Mouse (Mus musculus) kidney, embryonic 16.5 days (tissue): ENCODE measurements around the gene Pi4k2a. TPM values are rescaled to one million over a fixed set of nuclear protein-coding genes. Genes with fewer than 3 reads are reported as not detected.

Experiments used
- ATAC-seq: fragments of 200-750 bp; cut with Nextera tagmentation; 2 replicates; pipeline ENCODE4 v1.8.0; 2017; ENCODE audit warnings: moderate TSS enrichment; ENCODE audit not compliant: low FRiP score, low TSS enrichment
- H3K27ac ChIP-seq: fragments of 300-500 bp; sonication (generic); 2 replicates; pipeline ENCODE4 v1.5.1; 2014; ENCODE audit warnings: low read length
- H3K27me3 ChIP-seq: fragments of 300-500 bp; sonication (generic); 2 replicates; pipeline ENCODE4 v1.6.1; 2014; ENCODE audit warnings: low read length, control low read depth, mixed read lengths; ENCODE audit not compliant: insufficient read depth
- H3K36me3 ChIP-seq: fragments of 300-500 bp; sonication (generic); 2 replicates; pipeline ENCODE4 v1.6.1; 2014; ENCODE audit warnings: low read length, control low read depth, mixed read lengths; ENCODE audit not compliant: insufficient read depth
- H3K4me1 ChIP-seq: fragments of 300-500 bp; sonication (generic); 2 replicates; pipeline ENCODE4 v1.6.1; 2014; ENCODE audit warnings: low read length, control low read depth, mixed read lengths; ENCODE audit not compliant: insufficient read depth
- H3K4me2 ChIP-seq: fragments of 300-500 bp; sonication (generic); replicated peaks from 2 replicates; pipeline ENCODE4 v1.6.1; 2014; ENCODE audit warnings: low read depth, low read length
- H3K4me3 ChIP-seq: fragments of 300-500 bp; sonication (generic); 2 replicates; pipeline ENCODE4 v1.5.1; 2014; ENCODE audit warnings: mild to moderate bottlenecking, low read length
- H3K9ac ChIP-seq: fragments of 300-500 bp; sonication (generic); replicated peaks from 2 replicates; pipeline ENCODE4 v1.6.1; 2014; ENCODE audit warnings: low read length
- H3K9me3 ChIP-seq: fragments of 300-500 bp; sonication (generic); 2 replicates; pipeline ENCODE4 v1.6.1; 2016; ENCODE audit warnings: low read length, control low read depth
- WGBS: fragments of 180-500 bp; shearing (Covaris S2); extraction: QIAGEN DNeasy Blood & Tissue Kit; methylation state at CpG from one replicate; pipeline ENCODE4 v1.1.7; 2014; 5-methylcytosine and 5-hydroxymethylcytosine counted together
- polyA plus RNA-seq: library from polyadenylated mRNA; unstranded; fragments of >200 nt; fragmentation: Nextera tagmentation; extraction: Ambion mirVana; gene quantifications from 2 replicates; pipeline ENCODE4 v1.2.1, GENCODE M21; 2015

Pi4k2a gene
- polyA plus RNA-seq, result 9.1 and 15.3 TPM in 2 replicates

- 0 out of 2 replicates have a peak, but pooled peaks cover 4% of the 10 kb centered on the region for H3K36me3 ChIP-seq
- no peaks in the 10 kb centered on the region for H3K9me3 ChIP-seq
- no peaks in the 10 kb centered on the region for H3K27me3 ChIP-seq
- H3K27ac ChIP-seq, result peak within 1 kb of the TSS; percentile 90
- H3K9ac ChIP-seq, result peak within 1 kb of the TSS; percentile 88
- H3K4me2 ChIP-seq, result peak within 1 kb of the TSS; percentile 69
- ATAC-seq, result peak; percentile 98
- H3K4me3 ChIP-seq, result peak within 1 kb of the TSS; percentile 84
- WGBS, result under 1% methylated on average over 55 of the region's 55 CpGs
- peaks cover 33% of the 10 kb centered on the region for H3K4me1 ChIP-seq
Measured at GRCm38 (mm10) chr19:42089748-42090595, at the start of gene Pi4k2a. Gene Pi4k2a (plus strand): TSS chr19:42090470.

DNA sequence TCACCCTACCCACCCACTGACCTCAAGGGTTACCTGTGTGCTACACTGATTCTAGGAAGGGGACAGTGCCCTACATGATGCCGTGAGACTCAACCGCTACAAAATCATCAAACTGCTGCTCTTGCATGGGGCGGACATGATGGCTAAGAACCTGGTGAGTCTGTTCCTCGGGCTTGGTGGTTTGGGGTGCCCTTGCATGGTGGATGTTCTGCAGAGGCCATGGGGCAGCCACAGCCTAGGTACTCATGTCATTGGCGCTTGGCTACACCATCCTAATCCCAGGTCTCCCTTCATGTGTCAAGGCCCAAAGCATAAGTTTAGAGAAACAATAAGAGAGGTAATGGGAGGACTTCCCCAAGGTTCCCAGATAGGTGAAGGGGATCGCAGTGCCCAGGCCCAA is 46.3 kb upstream of the Pi4k2a start:
- WGBS, result 97% methylated on average over 6 of the region's 6 CpGs
- no peak overlapping the region for H3K4me2 ChIP-seq
- no peak overlapping the region for H3K4me3 ChIP-seq
- ATAC-seq, result no peak
- no peak overlapping the region for H3K9ac ChIP-seq
- peaks cover 5% of the 10 kb centered on the region for H3K4me1 ChIP-seq
- H3K9me3 ChIP-seq, result no peaks in the 10 kb centered on the region
- H3K27me3 ChIP-seq, result no peaks in the 10 kb centered on the region
- H3K27ac ChIP-seq, result no peak overlapping the region
- no peaks in the 10 kb centered on the region for H3K36me3 ChIP-seq

GRCm38 (mm10) chr19:42045269-42046102 is 44.8 kb upstream of the Pi4k2a start, which contains the start of gene Hoga1:
Gene Hoga1 (plus strand): TSS chr19:42045610.
- Histone ChIP-seq H3K4me2 (peak within 1 kb of the TSS; percentile 56), H3K27ac (peak within 1 kb of the TSS; percentile 79), H3K36me3 (no peaks in the 10 kb centered on the region), H3K27me3 (no peaks in the 10 kb centered on the region), H3K4me3 (peak within 1 kb of the TSS; percentile 46), H3K4me1 (peaks cover 5% of the 10 kb centered on the region), H3K9me3 (no peaks in the 10 kb centered on the region), H3K9ac (peak within 1 kb of the TSS; percentile 63)
- ATAC-seq, result peak; percentile 97
- whole genome bisulfite sequencing, result 20% methylated on average over 23 of the region's 23 CpGs

GRCm38 (mm10) chr19:42050251-42050650 is 40.0 kb upstream of the Pi4k2a start:
- H3K27ac ChIP-seq, result no peak overlapping the region

DNA sequence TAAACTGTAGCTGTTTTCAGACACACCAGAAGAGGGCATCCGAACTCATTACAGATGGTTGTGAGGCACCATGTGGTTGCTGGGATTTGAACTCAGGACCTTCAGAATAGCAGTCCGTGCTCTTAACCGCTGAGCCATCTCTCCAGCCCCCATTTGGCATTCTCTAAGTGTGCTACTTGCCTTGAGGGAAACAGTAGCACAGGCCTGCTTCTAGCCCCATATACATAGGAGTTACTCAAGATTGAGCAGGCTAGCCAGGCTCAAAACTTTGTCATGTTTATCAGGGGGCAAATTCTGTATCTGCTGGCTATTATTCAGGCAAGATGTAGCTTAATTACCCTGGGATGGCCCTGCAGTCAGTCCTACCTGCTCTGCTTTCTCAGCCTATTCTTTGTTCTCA is 38.9 kb upstream of the Pi4k2a start:
- H3K4me2 ChIP-seq, result no peak overlapping the region
- peaks cover 8% of the 10 kb centered on the region; the same call in 1 of the 2 replicates for H3K4me1 ChIP-seq
- H3K27me3 ChIP-seq, result no peaks in the 10 kb centered on the region
- no peak overlapping the region for H3K27ac ChIP-seq
- H3K9ac ChIP-seq, result no peak overlapping the region
- no peaks in the 10 kb centered on the region for H3K9me3 ChIP-seq
- ATAC-seq, result no peak
- H3K4me3 ChIP-seq, result no peak overlapping the region
- 83% methylated on average over 3 of the region's 3 CpGs for WGBS
- no peaks in the 10 kb centered on the region; the same call in 1 of the 2 replicates for H3K36me3 ChIP-seq

More at GRCm38 (mm10) chr19:42050251-42050650, 40.0 kb upstream of the Pi4k2a start:
- Histone ChIP-seq H3K27me3 (no peaks in the 10 kb centered on the region), H3K4me2 (no peak overlapping the region), H3K9me3 (no peaks in the 10 kb centered on the region), H3K4me3 (no peak overlapping the region), H3K4me1 (peaks cover 14% of the 10 kb centered on the region), H3K36me3 (no peaks in the 10 kb centered on the region; the same call in 1 of the 2 replicates), H3K9ac (no peak overlapping the region)
- ATAC-seq, result no peak
- 74% methylated on average over 1 of the region's 1 CpGs for WGBS

DNA sequence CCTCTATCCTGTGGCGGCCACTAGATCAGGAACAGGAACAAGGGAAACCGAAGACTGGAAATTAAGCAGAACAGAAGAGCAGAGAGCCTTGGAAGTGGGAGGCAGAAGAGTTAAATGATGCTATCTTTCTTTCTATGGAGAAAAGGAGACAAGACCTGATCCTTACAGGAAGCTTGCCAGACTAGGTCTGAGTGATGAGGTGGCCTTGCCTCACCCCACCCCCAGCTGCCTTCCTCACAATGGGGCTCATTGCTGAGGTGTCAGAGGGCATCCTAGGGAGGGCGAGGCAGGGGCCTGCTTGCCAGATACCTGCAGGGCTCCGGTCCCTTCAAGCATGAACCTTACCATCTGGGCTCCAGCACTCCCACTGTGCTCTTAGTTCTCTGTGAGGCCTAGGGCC is 38.3 kb upstream of the Pi4k2a start, which contains the start of gene 4933411K16Rik:
Gene 4933411K16Rik, plus strand, starts transcription at position 301 of the 400 bp plus-strand sequence.
- no peak for ATAC-seq
- H3K9me3 ChIP-seq, result no peaks in the 10 kb centered on the region
- no peak within 1 kb of the TSS for H3K9ac ChIP-seq
- no peaks in the 10 kb centered on the region for H3K27me3 ChIP-seq
- H3K27ac ChIP-seq, result no peak within 1 kb of the TSS
- H3K4me1 ChIP-seq, result peaks cover 8% of the 10 kb centered on the region; the same call in 1 of the 2 replicates
- no peak within 1 kb of the TSS for H3K4me3 ChIP-seq
- 71% methylated on average over 4 of the region's 4 CpGs for WGBS
- no peaks in the 10 kb centered on the region; the same call in 1 of the 2 replicates for H3K36me3 ChIP-seq
- H3K4me2 ChIP-seq, result no peak within 1 kb of the TSS

- H3K9me3 ChIP-seq, result no peaks in the 10 kb centered on the region
- no peaks in the 10 kb centered on the region for H3K27me3 ChIP-seq
- H3K9ac ChIP-seq, result no peak overlapping the region
- H3K4me2 ChIP-seq, result no peak overlapping the region
- 54% methylated on average over 6 of the region's 6 CpGs for WGBS
- peak overlapping the region; percentile 48; the same call in 1 of the 2 replicates for H3K27ac ChIP-seq
- H3K4me1 ChIP-seq, result peaks cover 8% of the 10 kb centered on the region; the same call in 1 of the 2 replicates
- H3K4me3 ChIP-seq, result no peak overlapping the region
- peak; percentile 85 for ATAC-seq
- no peaks in the 10 kb centered on the region; the same call in 1 of the 2 replicates for H3K36me3 ChIP-seq
Measured at GRCm38 (mm10) chr19:42054255-42054654, 36.0 kb upstream of the Pi4k2a start.

- 63% methylated on average over 2 of the region's 2 CpGs for WGBS
Measured at GRCm38 (mm10) chr19:42055881-42056280, 34.4 kb upstream of the Pi4k2a start.

DNA sequence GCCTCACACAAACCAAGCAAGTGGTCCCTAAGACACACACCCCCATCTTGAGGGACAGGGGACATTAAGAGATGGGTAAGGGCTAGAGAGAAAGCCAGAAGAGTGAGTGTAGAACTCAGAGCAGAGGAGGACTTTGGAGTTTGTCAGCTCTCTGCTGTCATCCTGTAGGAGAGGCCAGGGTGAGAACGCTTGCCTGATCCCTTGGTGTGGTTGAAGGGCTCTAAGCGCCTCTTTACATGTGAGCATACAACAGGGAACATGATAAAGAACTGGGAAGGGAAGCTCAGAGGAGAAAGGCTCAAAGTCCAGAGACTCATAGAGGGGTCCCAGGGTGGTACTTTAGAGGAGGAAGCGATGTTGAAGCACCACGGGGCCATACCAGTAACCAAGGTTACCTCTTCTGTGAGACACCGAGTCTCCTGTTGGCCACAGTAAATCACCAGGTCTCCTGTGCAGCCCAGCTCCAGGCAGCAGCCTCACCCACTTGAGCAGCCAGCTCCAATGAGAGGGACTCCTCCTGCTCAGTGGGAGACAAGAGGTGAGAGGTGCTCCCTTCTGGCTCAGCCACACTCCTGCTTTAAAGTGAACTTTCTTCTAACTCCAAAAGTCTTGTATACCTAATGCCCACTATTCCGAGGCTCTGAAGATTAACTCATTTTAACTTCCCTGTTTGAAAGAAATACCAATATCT is 33.4 kb upstream of the Pi4k2a start:
- no peak overlapping the region for H3K4me3 ChIP-seq
- H3K36me3 ChIP-seq, result no peaks in the 10 kb centered on the region; the same call in 1 of the 2 replicates
- no peak overlapping the region for H3K4me2 ChIP-seq
- H3K9me3 ChIP-seq, result no peaks in the 10 kb centered on the region
- no peak overlapping the region for H3K9ac ChIP-seq
- 0 out of 2 replicates have a peak overlapping the region, but pooled peaks have one; percentile 20 for H3K27ac ChIP-seq
- 62% methylated on average over 6 of the region's 6 CpGs for WGBS
- no peak for ATAC-seq
- H3K27me3 ChIP-seq, result no peaks in the 10 kb centered on the region
- peaks cover 8% of the 10 kb centered on the region; the same call in 1 of the 2 replicates for H3K4me1 ChIP-seq

More at GRCm38 (mm10) chr19:42055881-42056280, 34.4 kb upstream of the Pi4k2a start:
- Histone ChIP-seq H3K27me3 (no peaks in the 10 kb centered on the region), H3K4me1 (peaks cover 8% of the 10 kb centered on the region; the same call in 1 of the 2 replicates), H3K36me3 (no peaks in the 10 kb centered on the region; the same call in 1 of the 2 replicates), H3K27ac (no peak overlapping the region), H3K4me2 (no peak overlapping the region), H3K4me3 (no peak overlapping the region), H3K9me3 (no peaks in the 10 kb centered on the region), H3K9ac (no peak overlapping the region)
- ATAC-seq, result no peak
